Mouse (Mus musculus): Measurements from ENCODE around the gene Rhox4a.
"Not testable (repeated sequence)": the region's sequence is repeated elsewhere in the genome, so short reads cannot be mapped to it uniquely, and the experiment has no call there.

GRCm38 (mm10) chrX:37244676-37245075 is 20.5 kb upstream of the Rhox4a start, which contains the start of gene Rhox2a:
- not testable (repeated sequence) for TF ChIP-seq GATA1 (IDR thresholded peaks at IDR 0.05; ENCODE audit: borderline replicate concordance, low read length); FLI1 (IDR thresholded peaks at IDR 0.05; ENCODE audit: low read length)

Data from megakaryocyte, embryonic 14.5 days (primary cell).